Mouse (Mus musculus): ENCODE results near the gene Slc26a8. TPM values are rescaled to one million over a fixed set of nuclear protein-coding genes. Genes with fewer than 3 reads are reported as not detected.

The Slc26a8 gene
- polyA plus RNA-seq, 1 experiment from 2014 or later: 0.40 TPM

GRCm38 (mm10) chr17:28682311-28683084 lies 7.5 kb downstream of the Slc26a8 start:
- H3K4me2 ChIP-seq (replicated peaks; ENCODE audit: low read depth): no peak overlapping the region; the same call in 1 of the 2 replicates
- peak; percentile 90 for ATAC-seq
- H3K9me3 ChIP-seq (ENCODE audit: control insufficient read depth): no peaks in the 10 kb centered on the region
- WGBS: 48% methylated on average over 13 of the region's 13 CpGs
- no peak overlapping the region for H3K4me3 ChIP-seq (ENCODE audit: low read depth, low read length)
- peak overlapping the region; percentile 88 for H3K27ac ChIP-seq (ENCODE audit: low read depth, low read length)
- TF ChIP-seq CTCF (IDR thresholded peaks at IDR 0.05; ENCODE audit: low read depth): no peak
- H3K36me3 ChIP-seq (ENCODE audit: control insufficient read depth, insufficient read depth): no peaks in the 10 kb centered on the region
- H3K9ac ChIP-seq (ENCODE audit: low read depth, low read length): 0 out of 2 replicates have a peak overlapping the region, but pooled peaks have one; percentile 17
- no peaks in the 10 kb centered on the region for H3K4me1 ChIP-seq (replicated peaks; ENCODE audit: control insufficient read depth, insufficient read depth, low read length)
- H3K27me3 ChIP-seq (replicated peaks; ENCODE audit: control insufficient read depth, insufficient read depth, low read length): no peaks in the 10 kb centered on the region

- Histone ChIP-seq H3K27ac (ENCODE audit: low read depth, low read length) (no peak overlapping the region), H3K4me1 (replicated peaks; ENCODE audit: control insufficient read depth, insufficient read depth, low read length) (no peaks in the 10 kb centered on the region), H3K4me2 (replicated peaks; ENCODE audit: low read depth) (no peak overlapping the region), H3K9me3 (ENCODE audit: control insufficient read depth) (no peaks in the 10 kb centered on the region), H3K27me3 (replicated peaks; ENCODE audit: control insufficient read depth, insufficient read depth, low read length) (no peaks in the 10 kb centered on the region), H3K36me3 (ENCODE audit: control insufficient read depth, insufficient read depth) (no peaks in the 10 kb centered on the region), H3K9ac (ENCODE audit: low read depth, low read length) (no peak overlapping the region), H3K4me3 (ENCODE audit: low read depth, low read length) (no peak overlapping the region)
- no peak for ATAC-seq
- 66% methylated on average over 6 of the region's 6 CpGs for WGBS
- TF ChIP-seq CTCF (IDR thresholded peaks at IDR 0.05; ENCODE audit: low read depth): no peak
Measured at GRCm38 (mm10) chr17:28659564-28659963, 30.5 kb downstream of the Slc26a8 start.

- TF ChIP-seq CTCF (IDR thresholded peaks at IDR 0.05; ENCODE audit: low read depth): no peak
- WGBS: 13% methylated on average over 4 of the region's 4 CpGs
- ATAC-seq: no peak
Measured at GRCm38 (mm10) chr17:28657936-28658335, 32.1 kb downstream of the Slc26a8 start.

GRCm38 (mm10) chr17:28650268-28650667 lies 39.8 kb downstream of the Slc26a8 start:
- TF ChIP-seq CTCF (IDR thresholded peaks at IDR 0.05; ENCODE audit: low read depth): no peak
- ATAC-seq: no peak

More at GRCm38 (mm10) chr17:28657936-28658335, 32.1 kb downstream of the Slc26a8 start:
- Histone ChIP-seq H3K27ac (ENCODE audit: low read depth, low read length) (no peak overlapping the region), H3K9ac (ENCODE audit: low read depth, low read length) (no peak overlapping the region), H3K4me1 (replicated peaks; ENCODE audit: control insufficient read depth, insufficient read depth, low read length) (no peaks in the 10 kb centered on the region), H3K27me3 (replicated peaks; ENCODE audit: control insufficient read depth, insufficient read depth, low read length) (no peaks in the 10 kb centered on the region), H3K4me3 (ENCODE audit: low read depth, low read length) (no peak overlapping the region), H3K36me3 (ENCODE audit: control insufficient read depth, insufficient read depth) (no peaks in the 10 kb centered on the region), H3K9me3 (ENCODE audit: control insufficient read depth) (no peaks in the 10 kb centered on the region), H3K4me2 (replicated peaks; ENCODE audit: low read depth) (no peak overlapping the region)

GRCm38 (mm10) chr17:28648607-28649370 lies 41.2 kb downstream of the Slc26a8 start:
- peak; percentile 89 for TF ChIP-seq CTCF (IDR thresholded peaks at IDR 0.05; ENCODE audit: low read depth)
- 32% methylated on average over 6 of the region's 6 CpGs for WGBS
- H3K4me3 ChIP-seq (ENCODE audit: low read depth, low read length): no peak overlapping the region
- H3K4me2 ChIP-seq (replicated peaks; ENCODE audit: low read depth): no peak overlapping the region
- no peaks in the 10 kb centered on the region for H3K36me3 ChIP-seq (ENCODE audit: control insufficient read depth, insufficient read depth)
- ATAC-seq: peak; percentile 59
- no peaks in the 10 kb centered on the region for H3K4me1 ChIP-seq (replicated peaks; ENCODE audit: control insufficient read depth, insufficient read depth, low read length)
- no peak overlapping the region for H3K9ac ChIP-seq (ENCODE audit: low read depth, low read length)
- no peaks in the 10 kb centered on the region for H3K9me3 ChIP-seq (ENCODE audit: control insufficient read depth)
- H3K27me3 ChIP-seq (replicated peaks; ENCODE audit: control insufficient read depth, insufficient read depth, low read length): no peaks in the 10 kb centered on the region
- H3K27ac ChIP-seq (ENCODE audit: low read depth, low read length): no peak overlapping the region

More at GRCm38 (mm10) chr17:28650268-28650667, 39.8 kb downstream of the Slc26a8 start:
- Histone ChIP-seq H3K27me3 (replicated peaks; ENCODE audit: control insufficient read depth, insufficient read depth, low read length) (no peaks in the 10 kb centered on the region), H3K4me1 (replicated peaks; ENCODE audit: control insufficient read depth, insufficient read depth, low read length) (no peaks in the 10 kb centered on the region), H3K9ac (ENCODE audit: low read depth, low read length) (no peak overlapping the region), H3K4me3 (ENCODE audit: low read depth, low read length) (no peak overlapping the region), H3K4me2 (replicated peaks; ENCODE audit: low read depth) (no peak overlapping the region), H3K36me3 (ENCODE audit: control insufficient read depth, insufficient read depth) (no peaks in the 10 kb centered on the region), H3K9me3 (ENCODE audit: control insufficient read depth) (no peaks in the 10 kb centered on the region), H3K27ac (ENCODE audit: low read depth, low read length) (no peak overlapping the region)
- 87% methylated on average over 3 of the region's 3 CpGs for WGBS

GRCm38 (mm10) chr17:28646221-28646620 lies 43.8 kb downstream of the Slc26a8 start:
- no peak overlapping the region for H3K9ac ChIP-seq (ENCODE audit: low read depth, low read length)
- H3K27me3 ChIP-seq (replicated peaks; ENCODE audit: control insufficient read depth, insufficient read depth, low read length): no peaks in the 10 kb centered on the region
- H3K27ac ChIP-seq (ENCODE audit: low read depth, low read length): no peak overlapping the region
- H3K36me3 ChIP-seq (ENCODE audit: control insufficient read depth, insufficient read depth): no peaks in the 10 kb centered on the region
- no peak overlapping the region for H3K4me2 ChIP-seq (replicated peaks; ENCODE audit: low read depth)
- no peak for TF ChIP-seq CTCF (IDR thresholded peaks at IDR 0.05; ENCODE audit: low read depth)
- no peak for ATAC-seq
- WGBS: 69% methylated on average over 3 of the region's 3 CpGs
- H3K9me3 ChIP-seq (ENCODE audit: control insufficient read depth): no peaks in the 10 kb centered on the region
- no peak overlapping the region for H3K4me3 ChIP-seq (ENCODE audit: low read depth, low read length)
- H3K4me1 ChIP-seq (replicated peaks; ENCODE audit: control insufficient read depth, insufficient read depth, low read length): no peaks in the 10 kb centered on the region
